Mouse (Mus musculus) brown adipose tissue, adult 24 weeks (tissue): ENCODE data around the gene Mt2. TPM values are rescaled to one million over a fixed set of nuclear protein-coding genes. Genes with fewer than 3 reads are reported as not detected.

Experiments used
- H3K27ac ChIP-seq: fragments of 200-500 bp; replicated peaks from 2 replicates; pipeline ENCODE4 v1.5.1; 2012; ENCODE audit warnings: low read depth, mild to moderate bottlenecking, low read length
- H3K4me1 ChIP-seq: fragments of 200-500 bp; 2 replicates; pipeline ENCODE4 v1.6.1; 2012; ENCODE audit warnings: low read length, mixed read lengths; ENCODE audit not compliant: control insufficient read depth, insufficient read depth, insufficient read length
- H3K4me3 ChIP-seq: fragments of 200-500 bp; 2 replicates; pipeline ENCODE4 v1.5.1; 2012; ENCODE audit warnings: low read depth, mild to moderate bottlenecking, low read length, moderate library complexity; ENCODE audit not compliant: insufficient read depth
- polyA plus RNA-seq: library from polyadenylated mRNA; stranded (reverse); fragments of >200 nt; gene quantifications from 2 replicates; pipeline ENCODE4 v1.2.4, GENCODE M21; 2012; ENCODE audit not compliant: missing spikeins, insufficient read depth, insufficient read length

Mt2 gene
- polyA plus RNA-seq, 1 experiment, result 160 TPM

GRCm38 (mm10) chr8:94206256-94206655 is 33.8 kb downstream of the Mt2 start:
- Histone ChIP-seq H3K4me1 (no peaks in the 10 kb centered on the region), H3K4me3 (no peak overlapping the region), H3K27ac (no peak overlapping the region)

- Histone ChIP-seq H3K4me3 (no peak overlapping the region), H3K27ac (no peak overlapping the region)
These were observed 35.0 kb downstream of the Mt2 start for GRCm38 (mm10) chr8:94207491-94207890.

GRCm38 (mm10) chr8:94209639-94210038 is 37.2 kb downstream of the Mt2 start:
- Histone ChIP-seq H3K27ac (no peak overlapping the region), H3K4me3 (no peak overlapping the region), H3K4me1 (no peaks in the 10 kb centered on the region)

More at GRCm38 (mm10) chr8:94207491-94207890, 35.0 kb downstream of the Mt2 start:
- H3K4me1 ChIP-seq, result no peaks in the 10 kb centered on the region

DNA sequence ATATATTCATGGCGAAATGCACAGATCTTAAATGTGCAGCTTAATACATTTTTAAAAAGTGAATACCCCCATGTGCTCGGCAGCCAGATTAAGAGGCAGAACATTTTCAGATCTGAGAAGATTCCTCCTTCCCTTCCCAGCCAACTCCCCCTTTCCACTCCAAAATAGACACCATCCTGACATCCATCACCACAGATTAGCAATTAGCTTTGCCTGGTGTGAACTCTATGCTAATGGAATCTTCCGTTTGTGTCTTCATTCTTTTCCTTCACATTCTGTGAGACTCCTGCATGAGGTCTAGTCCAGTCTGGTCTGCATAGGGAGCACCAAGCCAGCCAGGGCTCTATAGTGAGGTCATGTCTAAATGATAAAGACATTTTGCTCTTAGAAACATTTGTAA is 37.8 kb downstream of the Mt2 start:
- no peak overlapping the region for H3K27ac ChIP-seq
- H3K4me1 ChIP-seq, result no peaks in the 10 kb centered on the region

GRCm38 (mm10) chr8:94213819-94214218 is 41.4 kb downstream of the Mt2 start:
- Histone ChIP-seq H3K4me3 (peak overlapping the region; percentile 51), H3K27ac (peak overlapping the region; percentile 82), H3K4me1 (no peaks in the 10 kb centered on the region)

More for the DNA sequence above, 37.8 kb downstream of the Mt2 start:
- H3K4me3 ChIP-seq, result no peak overlapping the region

GRCm38 (mm10) chr8:94214252-94215173 is 42.0 kb downstream of the Mt2 start, which contains the start of gene Nup93:
Nup93 (plus strand) TSS chr8:94214564.
- peak within 1 kb of the TSS; percentile 82 for H3K27ac ChIP-seq
- no peaks in the 10 kb centered on the region for H3K4me1 ChIP-seq
- peak within 1 kb of the TSS; percentile 81 for H3K4me3 ChIP-seq

Other genes starting within 250 kb of the Mt2 start
- 45.8 and 66.8 TPM in 2 replicates for gene Amfr, start 159.8 kb upstream of the Mt2 start, polyA plus RNA-seq
- gene Nudt21, start 135.6 kb upstream of the Mt2 start, polyA plus RNA-seq, result 27.6 and 28.7 TPM in 2 replicates
- 6.5 and 11.2 TPM in 2 replicates for gene Ogfod1, start 135.5 kb upstream of the Mt2 start, polyA plus RNA-seq
- 8.3 and 10.9 TPM in 2 replicates for gene Bbs2, start 73.7 kb upstream of the Mt2 start, polyA plus RNA-seq
- not detected in 2 replicates for gene Mt4, start 35.5 kb upstream of the Mt2 start, polyA plus RNA-seq
- gene Mt3, start 20.1 kb upstream of the Mt2 start, polyA plus RNA-seq, result not detected in 2 replicates
- gene Mt1, start 6.4 kb downstream of the Mt2 start, polyA plus RNA-seq, result 526 and 987 TPM in 2 replicates
- gene Nup93, start 41.9 kb downstream of the Mt2 start, polyA plus RNA-seq, result 5.0 and 6.4 TPM in 2 replicates
- not detected in 2 replicates for gene Slc12a3, start 156.5 kb downstream of the Mt2 start, polyA plus RNA-seq
- gene Herpud1, start 213.8 kb downstream of the Mt2 start, polyA plus RNA-seq, result 54.7 and 91.5 TPM in 2 replicates